Mouse (Mus musculus) brain, embryonic 14.5 days (tissue): ENCODE results near the gene Rab3il1.

Experiments used
- CTCF ChIP-seq: fragments of 200-500 bp; IDR thresholded peaks from 2 replicates; pipeline ENCODE4 v1.5.1; 2012; ENCODE audit warnings: inconsistent platforms, mild to moderate bottlenecking, moderate library complexity, borderline replicate concordance; ENCODE audit not compliant: insufficient read depth, insufficient read length; ENCODE audit errors: extremely low read depth
- POLR2A ChIP-seq: fragments of 200-500 bp; IDR thresholded peaks from 2 replicates; pipeline ENCODE4 v1.6.1; 2012; ENCODE audit warnings: mild to moderate bottlenecking, inconsistent platforms, borderline replicate concordance; ENCODE audit not compliant: poor library complexity, insufficient read depth, insufficient read length, severe bottlenecking; ENCODE audit errors: extremely low read depth

GRCm38 (mm10) chr19:10013348-10013747 is 11.9 kb downstream of the Rab3il1 start:
- TF ChIP-seq CTCF: no peak
- TF ChIP-seq POLR2A: no peak
